Mouse (Mus musculus): Measurements from ENCODE around the gene Pcsk6.
"Not testable (repeated sequence)": the region's sequence is repeated elsewhere in the genome, so short reads cannot be mapped to it uniquely, and the experiment has no call there.

DNA sequence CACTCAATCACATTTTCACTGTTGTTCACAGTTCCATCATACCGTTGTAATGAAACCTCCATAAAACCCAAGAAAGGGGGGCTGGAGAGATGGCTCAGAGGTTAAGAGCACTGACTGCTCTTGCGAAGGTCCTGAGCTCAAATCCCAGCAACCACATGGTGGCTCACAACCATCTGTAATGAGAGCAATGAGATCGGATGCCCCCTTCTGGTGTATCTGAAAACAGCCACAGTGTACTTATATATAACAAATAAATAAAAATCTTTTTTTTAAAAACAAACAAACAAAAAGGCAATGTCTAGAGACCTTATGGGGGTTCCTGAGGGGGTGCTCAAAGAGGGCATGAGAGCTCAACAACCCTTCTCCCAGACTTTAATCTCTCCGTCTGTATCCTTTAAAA, 39.6 kb upstream of the Pcsk6 start:
- peak; percentile 7 for TF ChIP-seq CTCF (IDR thresholded peaks at IDR 0.05; ENCODE audit: low read depth, low read length)
- TF ChIP-seq POLR2A (IDR thresholded peaks at IDR 0.05; ENCODE audit: insufficient read depth, low read length); EP300 (IDR thresholded peaks at IDR 0.05; ENCODE audit: insufficient read depth, low read depth, low read length): not testable (repeated sequence)

Data from ES-Bruce4 (cell line).